Mouse (Mus musculus) bone marrow macrophage, adult 2 months (primary cell): ENCODE measurements around the gene Srsf10.

ENCODE experiments used
- CTCF ChIP-seq: IDR thresholded peaks from 2 replicates; pipeline ENCODE4 v1.5.1; 2012; ENCODE audit warnings: low read depth, mild to moderate bottlenecking, low read length, moderate library complexity
- POLR2A ChIP-seq: IDR thresholded peaks from 2 replicates; pipeline ENCODE4 v1.6.1; 2012; ENCODE audit warnings: mild to moderate bottlenecking, low read depth, low read length, borderline replicate concordance

- TF ChIP-seq CTCF (no peak), POLR2A (no peak)
These were observed 56.6 kb downstream of the Srsf10 start for GRCm38 (mm10) chr4:135912164-135912563.
